Mouse (Mus musculus): Measurements from ENCODE around the gene Topbp1.

GRCm38 (mm10) chr9:103376346-103377320 lies 71.6 kb downstream of the Topbp1 start:
- TF ChIP-seq TAL1 (IDR thresholded peaks at IDR 0.05; ENCODE audit: low read length) (no peak), GATA1 (IDR thresholded peaks at IDR 0.05; ENCODE audit: low read length) (no peak)

All from erythroblast, embryonic 14.5 days (primary cell).